Mouse (Mus musculus) liver, adult 2 months (tissue): ENCODE results near the gene Aip.

Experiments used
- CTCF ChIP-seq: fragments of 200-500 bp; IDR thresholded peaks from 2 replicates; pipeline ENCODE4 v1.5.1; 2011; ENCODE audit warnings: low read depth, low read length, control low read depth
- POLR2A ChIP-seq: fragments of 200-500 bp; IDR thresholded peaks from 2 replicates; pipeline ENCODE4 v1.6.1; 2011; ENCODE audit warnings: low read length, control low read depth; ENCODE audit not compliant: insufficient read depth; ENCODE audit errors: extremely low read depth

GRCm38 (mm10) chr19:4088146-4088545 is 37.5 kb downstream of the Aip start:
- no peak for TF ChIP-seq CTCF
- TF ChIP-seq POLR2A, result no peak
